Mouse (Mus musculus): ENCODE measurements around the gene Slco1a6. TPM values are rescaled to one million over a fixed set of nuclear protein-coding genes. Genes with fewer than 3 reads are reported as not detected.
"Not testable (repeated sequence)": the region's sequence is repeated elsewhere in the genome, so short reads cannot be mapped to it uniquely, and the experiment has no call there.

Gene Slco1a6
- not detected in 2 replicates for polyA plus RNA-seq (2015; fragmentation: Nextera tagmentation; extraction: Ambion mirVana)

- Histone ChIP-seq H3K4me2 (no peak within 1 kb of the TSS), H3K27ac (no peak within 1 kb of the TSS), H3K4me3 (replicated peaks) (no peak within 1 kb of the TSS), H3K4me1 (no peaks in the 10 kb centered on the region), H3K27me3 (replicated peaks) (no peaks in the 10 kb centered on the region), H3K9ac (no peak within 1 kb of the TSS), H3K9me3 (no peaks in the 10 kb centered on the region), H3K36me3 (no peaks in the 10 kb centered on the region)
- WGBS: 89% methylated on average over 4 of the region's 4 CpGs
- ATAC-seq (ENCODE audit: insufficient read depth, low FRiP score, low read depth): no peak
These were observed at the start of gene Slco1a6 for GRCm38 (mm10) chr6:142208421-142208820. TSS of gene Slco1a6 (minus strand) at chr6:142208521.

GRCm38 (mm10) chr6:142250738-142251307, 42.5 kb upstream of the Slco1a6 start:
- not testable (repeated sequence) for H3K36me3 ChIP-seq; H3K4me1 ChIP-seq; ATAC-seq (ENCODE audit: insufficient read depth, low FRiP score, low read depth); H3K4me3 ChIP-seq (replicated peaks); H3K9me3 ChIP-seq; H3K4me2 ChIP-seq; H3K27ac ChIP-seq; H3K27me3 ChIP-seq (replicated peaks); H3K9ac ChIP-seq
- WGBS: 91% methylated on average over 1 of the region's 1 CpGs

- H3K4me1 ChIP-seq: no peaks in the 10 kb centered on the region
- ATAC-seq (ENCODE audit: insufficient read depth, low FRiP score, low read depth): no peak
- H3K27ac ChIP-seq: no peak overlapping the region
- 75% methylated on average over 5 of the region's 5 CpGs for WGBS
- no peak overlapping the region for H3K9ac ChIP-seq
- no peaks in the 10 kb centered on the region for H3K27me3 ChIP-seq (replicated peaks)
- no peak overlapping the region for H3K4me3 ChIP-seq (replicated peaks)
- H3K4me2 ChIP-seq: no peak overlapping the region
- H3K36me3 ChIP-seq: no peaks in the 10 kb centered on the region
- no peaks in the 10 kb centered on the region for H3K9me3 ChIP-seq
These were observed 36.7 kb upstream of the Slco1a6 start for GRCm38 (mm10) chr6:142245065-142245464.

GRCm38 (mm10) chr6:142239468-142239867, 31.1 kb upstream of the Slco1a6 start:
- Histone ChIP-seq H3K36me3 (no peaks in the 10 kb centered on the region), H3K4me3 (replicated peaks) (no peak overlapping the region), H3K27ac (no peak overlapping the region), H3K4me2 (no peak overlapping the region), H3K9me3 (no peaks in the 10 kb centered on the region), H3K9ac (no peak overlapping the region), H3K27me3 (replicated peaks) (no peaks in the 10 kb centered on the region), H3K4me1 (no peaks in the 10 kb centered on the region)
- ATAC-seq (ENCODE audit: insufficient read depth, low FRiP score, low read depth): no peak
- 53% methylated on average over 1 of the region's 1 CpGs for whole genome bisulfite sequencing

- Histone ChIP-seq H3K9ac (no peak overlapping the region), H3K4me2 (no peak overlapping the region), H3K4me3 (replicated peaks) (no peak overlapping the region), H3K9me3 (no peaks in the 10 kb centered on the region), H3K27ac (no peak overlapping the region), H3K27me3 (replicated peaks) (no peaks in the 10 kb centered on the region), H3K36me3 (no peaks in the 10 kb centered on the region), H3K4me1 (no peaks in the 10 kb centered on the region)
- no peak for ATAC-seq (ENCODE audit: insufficient read depth, low FRiP score, low read depth)
These were observed 11.8 kb upstream of the Slco1a6 start for GRCm38 (mm10) chr6:142220138-142220537.

- Histone ChIP-seq H3K4me2 (no peak overlapping the region), H3K4me1 (no peaks in the 10 kb centered on the region), H3K27me3 (replicated peaks) (no peaks in the 10 kb centered on the region), H3K4me3 (replicated peaks) (no peak overlapping the region), H3K27ac (no peak overlapping the region), H3K36me3 (no peaks in the 10 kb centered on the region), H3K9ac (no peak overlapping the region), H3K9me3 (no peaks in the 10 kb centered on the region)
- no peak for ATAC-seq (ENCODE audit: insufficient read depth, low FRiP score, low read depth)
These were observed 3.5 kb upstream of the Slco1a6 start for GRCm38 (mm10) chr6:142211821-142212220.

- ATAC-seq (ENCODE audit: insufficient read depth, low FRiP score, low read depth): no peak
These were observed 1.4 kb upstream of the Slco1a6 start for GRCm38 (mm10) chr6:142209749-142210148.

GRCm38 (mm10) chr6:142200524-142200923, 7.8 kb downstream of the Slco1a6 start:
- H3K9ac ChIP-seq: no peak overlapping the region
- H3K4me2 ChIP-seq: no peak overlapping the region
- H3K4me3 ChIP-seq (replicated peaks): no peak overlapping the region
- no peak overlapping the region for H3K27ac ChIP-seq
- no peaks in the 10 kb centered on the region for H3K4me1 ChIP-seq
- no peaks in the 10 kb centered on the region for H3K27me3 ChIP-seq (replicated peaks)
- H3K9me3 ChIP-seq: no peaks in the 10 kb centered on the region
- no peak for ATAC-seq (ENCODE audit: insufficient read depth, low FRiP score, low read depth)
- no peaks in the 10 kb centered on the region for H3K36me3 ChIP-seq

More at GRCm38 (mm10) chr6:142209749-142210148, 1.4 kb upstream of the Slco1a6 start:
- Histone ChIP-seq H3K27ac (no peak overlapping the region), H3K4me3 (replicated peaks) (no peak overlapping the region), H3K9ac (no peak overlapping the region), H3K36me3 (no peaks in the 10 kb centered on the region), H3K4me1 (no peaks in the 10 kb centered on the region), H3K9me3 (no peaks in the 10 kb centered on the region), H3K4me2 (no peak overlapping the region), H3K27me3 (replicated peaks) (no peaks in the 10 kb centered on the region)

GRCm38 (mm10) chr6:142194245-142194644, 14.1 kb downstream of the Slco1a6 start:
- Histone ChIP-seq H3K27ac (no peak overlapping the region), H3K9me3 (no peaks in the 10 kb centered on the region), H3K36me3 (no peaks in the 10 kb centered on the region), H3K27me3 (replicated peaks) (no peaks in the 10 kb centered on the region), H3K4me2 (no peak overlapping the region), H3K4me1 (no peaks in the 10 kb centered on the region), H3K9ac (no peak overlapping the region), H3K4me3 (replicated peaks) (no peak overlapping the region)
- ATAC-seq (ENCODE audit: insufficient read depth, low FRiP score, low read depth): no peak
- 82% methylated on average over 8 of the region's 8 CpGs for WGBS

- WGBS: 51% methylated on average over 1 of the region's 1 CpGs
- Histone ChIP-seq H3K4me1 (no peaks in the 10 kb centered on the region), H3K9me3 (no peaks in the 10 kb centered on the region), H3K9ac (no peak overlapping the region), H3K4me3 (replicated peaks) (no peak overlapping the region), H3K27me3 (replicated peaks) (no peaks in the 10 kb centered on the region), H3K36me3 (no peaks in the 10 kb centered on the region), H3K4me2 (no peak overlapping the region), H3K27ac (no peak overlapping the region)
- ATAC-seq (ENCODE audit: insufficient read depth, low FRiP score, low read depth): no peak
These were observed 16.4 kb downstream of the Slco1a6 start for GRCm38 (mm10) chr6:142191962-142192361.

- 68% methylated on average over 3 of the region's 3 CpGs for WGBS
- no peaks in the 10 kb centered on the region for H3K9me3 ChIP-seq
- H3K27me3 ChIP-seq (replicated peaks): no peaks in the 10 kb centered on the region
- no peaks in the 10 kb centered on the region for H3K4me1 ChIP-seq
- H3K9ac ChIP-seq: no peak overlapping the region
- H3K27ac ChIP-seq: no peak overlapping the region
- H3K4me2 ChIP-seq: no peak overlapping the region
- ATAC-seq (ENCODE audit: insufficient read depth, low FRiP score, low read depth): no peak
- no peak overlapping the region for H3K4me3 ChIP-seq (replicated peaks)
- no peaks in the 10 kb centered on the region for H3K36me3 ChIP-seq
These were observed 20.9 kb downstream of the Slco1a6 start for GRCm38 (mm10) chr6:142187426-142187825.

GRCm38 (mm10) chr6:142185868-142186415, 22.4 kb downstream of the Slco1a6 start:
- no peaks in the 10 kb centered on the region for H3K36me3 ChIP-seq
- no peaks in the 10 kb centered on the region for H3K9me3 ChIP-seq
- no peak for ATAC-seq (ENCODE audit: insufficient read depth, low FRiP score, low read depth)

GRCm38 (mm10) chr6:142163406-142163805, 44.9 kb downstream of the Slco1a6 start:
- Histone ChIP-seq H3K9ac (no peak overlapping the region), H3K36me3 (no peaks in the 10 kb centered on the region), H3K27ac (no peak overlapping the region), H3K9me3 (no peaks in the 10 kb centered on the region), H3K27me3 (replicated peaks) (no peaks in the 10 kb centered on the region), H3K4me1 (no peaks in the 10 kb centered on the region), H3K4me3 (replicated peaks) (no peak overlapping the region), H3K4me2 (no peak overlapping the region)
- 80% methylated on average over 5 of the region's 5 CpGs for WGBS
- no peak for ATAC-seq (ENCODE audit: insufficient read depth, low FRiP score, low read depth)

More at GRCm38 (mm10) chr6:142185868-142186415, 22.4 kb downstream of the Slco1a6 start:
- Histone ChIP-seq H3K27me3 (replicated peaks) (no peaks in the 10 kb centered on the region), H3K4me2 (no peak overlapping the region), H3K27ac (no peak overlapping the region), H3K9ac (no peak overlapping the region), H3K4me3 (replicated peaks) (no peak overlapping the region), H3K4me1 (no peaks in the 10 kb centered on the region)
- 79% methylated on average over 2 of the region's 2 CpGs for WGBS
